Mouse (Mus musculus) CD4-positive, CD25-positive, alpha-beta regulatory T cell, adult 2 months (primary cell): Measurements from ENCODE around the gene Rcvrn.

Experiments used
- DNase-seq: peaks from one replicate; pipeline ENCODE4 v3.0.0-alpha.2; 2012; ENCODE audit warnings: low read depth, low spot score

The Rcvrn gene

GRCm38 (mm10) chr11:67668460-67669007 lies 26.6 kb upstream of the Rcvrn start:
- no peak for DNase-seq

- DNase-seq = no peak
Measured at GRCm38 (mm10) chr11:67670031-67670430, 25.1 kb upstream of the Rcvrn start.

GRCm38 (mm10) chr11:67672140-67672539 lies 23.0 kb upstream of the Rcvrn start:
- no peak for DNase-seq

- peak; percentile 50 for DNase-seq
Measured at GRCm38 (mm10) chr11:67675562-67676540, 19.3 kb upstream of the Rcvrn start.

- DNase-seq = no peak
Measured at GRCm38 (mm10) chr11:67679300-67679699, 15.8 kb upstream of the Rcvrn start.

GRCm38 (mm10) chr11:67679930-67680329 lies 15.2 kb upstream of the Rcvrn start:
- no peak for DNase-seq

GRCm38 (mm10) chr11:67681871-67682270 lies 13.3 kb upstream of the Rcvrn start:
- no peak for DNase-seq

GRCm38 (mm10) chr11:67686109-67686508 lies 9.0 kb upstream of the Rcvrn start:
- DNase-seq = no peak

GRCm38 (mm10) chr11:67712976-67713375 lies 17.9 kb downstream of the Rcvrn start:
- no peak for DNase-seq

- DNase-seq = no peak
Measured at GRCm38 (mm10) chr11:67715382-67715781, 20.3 kb downstream of the Rcvrn start.

- DNase-seq = no peak
Measured at GRCm38 (mm10) chr11:67721485-67721884, 26.4 kb downstream of the Rcvrn start.

- DNase-seq = no peak
Measured at GRCm38 (mm10) chr11:67722399-67723156, 27.5 kb downstream of the Rcvrn start.

- DNase-seq = no peak
Measured at GRCm38 (mm10) chr11:67723231-67724013, 28.3 kb downstream of the Rcvrn start.

- no peak for DNase-seq
Measured at GRCm38 (mm10) chr11:67727095-67727494, 32.0 kb downstream of the Rcvrn start.

GRCm38 (mm10) chr11:67728726-67729125 lies 33.6 kb downstream of the Rcvrn start:
- no peak for DNase-seq

GRCm38 (mm10) chr11:67731056-67731455 lies 35.9 kb downstream of the Rcvrn start:
- no peak for DNase-seq

- no peak for DNase-seq
Measured at GRCm38 (mm10) chr11:67733726-67734125, 38.6 kb downstream of the Rcvrn start.

GRCm38 (mm10) chr11:67734597-67734996 lies 39.5 kb downstream of the Rcvrn start:
- no peak for DNase-seq

- no peak for DNase-seq
Measured at GRCm38 (mm10) chr11:67738345-67738744, 43.2 kb downstream of the Rcvrn start.

GRCm38 (mm10) chr11:67738846-67739490 lies 43.8 kb downstream of the Rcvrn start:
- no peak for DNase-seq

- no peak for DNase-seq
Measured at GRCm38 (mm10) chr11:67741569-67741968, 46.4 kb downstream of the Rcvrn start.
